Mouse (Mus musculus) cortical plate, adult 2 months (tissue): ENCODE measurements around the gene Pdzd7.
A peak's percentile ranks its signal among the peaks of the same experiment; 100 is the strongest.

ENCODE experiments used
- CTCF ChIP-seq: fragments of 200-500 bp; IDR thresholded peaks from 2 replicates; pipeline ENCODE4 v1.5.1; 2011; ENCODE audit warnings: mild to moderate bottlenecking, control low read depth, low read length; ENCODE audit not compliant: insufficient read depth; ENCODE audit errors: extremely low read depth
- POLR2A ChIP-seq: fragments of 200-500 bp; IDR thresholded peaks from 2 replicates; pipeline ENCODE4 v1.6.1; 2011; ENCODE audit warnings: mild to moderate bottlenecking, low read length, control low read depth; ENCODE audit not compliant: insufficient read depth; ENCODE audit errors: extremely low read depth

DNA sequence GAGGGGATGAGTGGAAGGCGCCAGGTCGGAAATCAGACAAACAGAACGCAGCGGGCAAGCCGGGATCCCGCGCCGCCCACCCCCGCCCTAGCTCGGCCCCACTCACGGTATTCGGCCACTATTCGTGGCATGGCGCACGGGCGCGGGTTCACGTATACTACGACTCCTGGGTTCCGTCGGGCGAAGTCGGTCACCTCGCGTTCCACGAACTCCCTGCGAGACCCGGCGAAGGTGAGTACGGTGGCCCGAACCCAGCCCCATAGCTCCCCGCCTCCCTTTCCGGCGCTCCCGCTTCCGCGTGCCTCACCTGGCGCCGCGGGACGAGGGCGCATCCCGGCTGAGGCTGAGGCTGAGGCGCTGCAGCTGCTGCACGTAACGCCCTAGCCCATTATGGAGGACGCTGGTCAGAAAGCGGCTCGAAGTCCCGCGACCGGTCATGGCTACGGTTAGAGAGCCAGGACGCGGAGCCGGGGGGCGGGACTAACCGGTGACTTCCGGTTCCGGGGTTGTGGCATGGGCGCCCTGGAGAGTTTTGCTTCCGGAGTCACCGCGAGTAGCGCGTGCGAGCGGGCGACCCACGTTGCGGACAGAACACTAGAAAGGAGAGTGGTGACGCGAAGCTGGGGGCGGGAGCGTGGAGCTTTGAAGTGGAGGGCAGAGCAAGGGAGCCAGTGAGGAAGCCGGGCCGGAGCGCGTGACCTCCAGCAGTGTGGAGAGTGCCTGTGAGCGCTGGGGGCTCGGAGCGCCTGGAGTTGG lies 39.4 kb downstream of the Pdzd7 start, which contains the start of gene Mrpl43:
- TF ChIP-seq CTCF = no peak
- 0 out of 2 replicates have a peak, but pooled peaks have one; percentile 53 for TF ChIP-seq POLR2A
